Mouse (Mus musculus) embryonic facial prominence, embryonic 13.5 days (tissue): ENCODE measurements around the gene Ap1g1. TPM values are rescaled to one million over a fixed set of nuclear protein-coding genes. Genes with fewer than 3 reads are reported as not detected.

Experiments
- ATAC-seq: fragments of 200-750 bp; cut with Nextera tagmentation; 2 replicates; pipeline ENCODE4 v1.8.0; 2017; ENCODE audit warnings: low read depth; ENCODE audit not compliant: insufficient number of reproducible peaks, insufficient read depth, low FRiP score, low TSS enrichment
- H3K27ac ChIP-seq: fragments of 300-500 bp; sonication (generic); 2 replicates; pipeline ENCODE4 v1.5.1; 2015; ENCODE audit warnings: moderate library complexity, mild to moderate bottlenecking, inconsistent platforms
- H3K27me3 ChIP-seq: fragments of 300-500 bp; sonication (generic); 2 replicates; pipeline ENCODE4 v1.6.1; 2015; ENCODE audit warnings: mild to moderate bottlenecking, inconsistent platforms
- H3K36me3 ChIP-seq: fragments of 300-500 bp; sonication (generic); 2 replicates; pipeline ENCODE4 v1.6.1; 2015; ENCODE audit warnings: mild to moderate bottlenecking, inconsistent platforms
- H3K4me1 ChIP-seq: fragments of 300-500 bp; sonication (generic); 2 replicates; pipeline ENCODE4 v1.6.1; 2015; ENCODE audit warnings: inconsistent platforms
- H3K4me2 ChIP-seq: fragments of 300-500 bp; sonication (generic); 2 replicates; pipeline ENCODE4 v1.6.1; 2015; ENCODE audit warnings: moderate library complexity, mild to moderate bottlenecking, inconsistent platforms
- H3K4me3 ChIP-seq: fragments of 300-500 bp; sonication (generic); 2 replicates; pipeline ENCODE4 v1.5.1; 2015; ENCODE audit warnings: mild to moderate bottlenecking, inconsistent platforms
- H3K9ac ChIP-seq: fragments of 300-500 bp; sonication (generic); 2 replicates; pipeline ENCODE4 v1.6.1; 2015; ENCODE audit warnings: mild to moderate bottlenecking, inconsistent platforms
- H3K9me3 ChIP-seq: fragments of 300-500 bp; sonication (generic); 2 replicates; pipeline ENCODE4 v1.6.1; 2016; ENCODE audit warnings: inconsistent platforms
- WGBS: fragments of 180-500 bp; shearing (Covaris S2); methylation state at CpG from one replicate; pipeline ENCODE4 v1.1.7; 2015; ENCODE audit warnings: mixed read lengths; 5-methylcytosine and 5-hydroxymethylcytosine counted together
- polyA plus RNA-seq: library from polyadenylated mRNA; unstranded; fragments of >200 nt; fragmentation: Nextera tagmentation; extraction: Ambion mirVana; gene quantifications from 2 replicates; pipeline ENCODE4 v1.2.1, GENCODE M21; 2015

Ap1g1 gene
- polyA plus RNA-seq, 1 experiment from 2014 or later: 43.0 TPM

DNA sequence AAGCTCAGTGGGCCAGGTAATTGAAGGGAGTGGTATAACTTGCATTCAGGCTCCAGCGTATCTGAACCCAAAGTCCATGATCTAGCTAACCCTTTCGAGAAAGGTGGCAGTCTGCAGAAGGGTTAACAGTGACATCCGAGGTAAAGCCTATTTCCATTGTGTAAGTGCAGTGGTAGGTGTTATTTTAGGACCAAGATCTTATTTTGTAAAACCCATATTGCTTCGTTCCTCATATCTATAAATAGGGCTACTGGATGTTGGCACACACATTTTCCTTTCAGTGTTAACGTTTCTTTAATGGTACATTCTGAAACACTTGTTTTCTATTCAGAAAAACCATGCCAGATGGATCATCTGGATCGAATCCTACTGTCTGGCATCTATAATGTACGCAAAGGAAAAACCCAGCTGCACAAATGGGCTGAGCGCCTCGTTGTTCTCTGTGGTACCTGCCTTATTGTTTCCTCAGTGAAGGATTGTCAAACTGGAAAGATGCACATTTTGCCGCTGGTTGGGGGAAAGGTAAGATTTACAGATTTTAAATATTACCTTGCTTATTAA, 125.6 kb downstream of the Ap1g1 start:
- WGBS: 57% methylated on average over 10 of the region's 10 CpGs
- H3K27ac ChIP-seq: no peak overlapping the region
- H3K4me3 ChIP-seq: no peak overlapping the region
- no peaks in the 10 kb centered on the region for H3K4me1 ChIP-seq
- peaks cover 37% of the 10 kb centered on the region for H3K36me3 ChIP-seq
- H3K4me2 ChIP-seq: no peak overlapping the region
- no peak overlapping the region for H3K9ac ChIP-seq
- H3K9me3 ChIP-seq: no peaks in the 10 kb centered on the region
- no peak for ATAC-seq
- no peaks in the 10 kb centered on the region for H3K27me3 ChIP-seq

DNA sequence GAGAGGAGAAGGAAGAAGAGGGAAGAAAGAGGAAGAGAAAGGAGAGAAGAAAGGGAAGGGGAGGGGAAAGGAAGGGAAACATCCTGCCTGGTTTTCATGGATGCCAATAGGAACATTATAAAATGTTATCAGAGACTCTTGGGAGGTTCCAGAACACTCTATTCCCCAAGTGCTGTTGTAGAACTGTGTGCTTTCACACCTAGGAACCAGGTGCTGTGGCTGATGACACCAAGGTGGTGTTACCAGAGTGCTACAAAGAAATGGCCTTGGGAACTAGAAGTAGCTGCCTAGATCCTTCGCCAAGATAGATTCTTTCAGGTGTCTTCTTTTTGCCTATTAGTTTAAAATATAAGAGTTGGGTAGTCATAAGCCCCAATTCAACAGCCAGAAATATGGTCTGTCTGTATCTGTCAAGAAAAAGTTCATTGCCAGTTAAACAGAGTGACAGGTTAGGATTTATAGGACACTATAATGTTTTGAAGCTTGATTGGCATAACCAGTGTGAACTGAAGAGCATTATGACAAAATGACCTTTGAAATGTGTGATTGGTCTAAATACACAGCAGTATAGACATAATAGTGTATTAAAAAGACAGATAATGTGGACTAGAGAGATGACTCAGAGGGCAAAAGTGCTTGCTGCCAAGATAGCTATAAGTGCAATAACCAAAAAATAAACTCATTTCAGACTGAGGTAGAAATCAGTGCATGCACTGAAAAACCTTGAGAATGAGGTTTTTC, 126.7 kb downstream of the Ap1g1 start:
- no peaks in the 10 kb centered on the region for H3K4me1 ChIP-seq
- H3K4me3 ChIP-seq: no peak overlapping the region
- peaks cover 45% of the 10 kb centered on the region for H3K36me3 ChIP-seq
- no peaks in the 10 kb centered on the region for H3K27me3 ChIP-seq
- no peak overlapping the region for H3K9ac ChIP-seq
- no peak overlapping the region for H3K27ac ChIP-seq
- ATAC-seq: no peak
- no peaks in the 10 kb centered on the region for H3K9me3 ChIP-seq
- H3K4me2 ChIP-seq: no peak overlapping the region
- WGBS: 92% methylated on average over 1 of the region's 1 CpGs

DNA sequence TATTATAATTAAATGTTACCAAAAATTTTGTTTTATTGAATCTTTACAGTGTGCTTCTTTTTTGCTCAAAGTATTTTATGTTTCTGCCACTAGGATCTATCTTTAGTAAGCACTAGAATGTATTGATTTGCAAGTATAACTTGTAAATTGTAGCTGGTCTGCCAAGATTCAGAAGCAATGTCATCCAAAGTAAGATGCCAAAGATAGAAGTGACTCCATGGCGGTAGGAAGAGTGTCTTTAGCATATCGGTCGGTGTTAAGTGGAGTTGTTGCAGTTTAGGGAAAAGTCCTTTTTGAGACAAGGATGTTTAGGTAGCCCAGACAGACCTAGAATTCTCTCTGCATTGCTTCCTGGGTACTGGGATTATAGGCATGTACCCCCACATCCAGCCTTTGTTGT, 128.6 kb downstream of the Ap1g1 start:
- WGBS: 92% methylated on average over 3 of the region's 3 CpGs
- H3K9ac ChIP-seq: no peak overlapping the region
- no peak for ATAC-seq

DNA sequence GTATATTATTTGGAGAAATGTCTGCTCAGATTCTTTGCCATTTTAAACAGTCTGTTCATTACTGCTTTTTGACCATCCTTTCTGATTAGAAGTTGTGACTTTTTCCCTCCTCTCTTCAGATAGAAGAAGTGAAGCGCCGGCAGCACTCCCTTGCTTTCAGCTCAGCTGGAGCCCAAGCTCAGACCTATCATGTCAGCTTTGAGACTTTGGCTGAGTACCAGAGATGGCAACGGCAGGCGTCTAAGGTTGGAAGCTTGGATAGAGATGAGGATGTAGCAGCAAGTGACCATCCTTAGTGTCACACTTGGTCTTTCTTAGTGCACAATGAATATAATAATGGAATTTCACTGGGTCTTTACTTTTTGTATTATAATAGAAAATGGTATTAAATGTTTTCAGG, 129.0 kb downstream of the Ap1g1 start:
- WGBS: 93% methylated on average over 4 of the region's 4 CpGs
- H3K4me3 ChIP-seq: no peak overlapping the region
- H3K27ac ChIP-seq: no peak overlapping the region
- H3K4me2 ChIP-seq: no peak overlapping the region
- H3K9me3 ChIP-seq: no peaks in the 10 kb centered on the region
- ATAC-seq: no peak
- H3K9ac ChIP-seq: no peak overlapping the region
- H3K27me3 ChIP-seq: no peaks in the 10 kb centered on the region
- peaks cover 55% of the 10 kb centered on the region for H3K36me3 ChIP-seq
- no peaks in the 10 kb centered on the region for H3K4me1 ChIP-seq

More for the DNA sequence above, 128.6 kb downstream of the Ap1g1 start:
- Histone ChIP-seq H3K27me3 (no peaks in the 10 kb centered on the region), H3K9me3 (no peaks in the 10 kb centered on the region), H3K4me2 (no peak overlapping the region), H3K36me3 (peaks cover 51% of the 10 kb centered on the region), H3K4me3 (no peak overlapping the region), H3K4me1 (no peaks in the 10 kb centered on the region), H3K27ac (no peak overlapping the region)

Other genes starting within 250 kb of the Ap1g1 start
- gene Dhx38, start 212.7 kb upstream of the Ap1g1 start, polyA plus RNA-seq: 25.3 and 26.5 TPM in 2 replicates
- 25.8 and 26.5 TPM in 2 replicates for gene Txnl4b, start 212.7 kb upstream of the Ap1g1 start, polyA plus RNA-seq
- gene Hp, start 199.4 kb upstream of the Ap1g1 start, polyA plus RNA-seq: 0.41 and 2.5 TPM in 2 replicates
- gene Dhodh, start 169.9 kb upstream of the Ap1g1 start, polyA plus RNA-seq: 43.9 and 45.3 TPM in 2 replicates
- gene Pkd1l3, start 164.0 kb upstream of the Ap1g1 start, polyA plus RNA-seq: 0.30 TPM in 1 of 2 replicates, not detected in the other
- 169 and 179 TPM in 2 replicates for gene Ist1, start 85.3 kb upstream of the Ap1g1 start, polyA plus RNA-seq
- gene Zfp821, start 73.0 kb upstream of the Ap1g1 start, polyA plus RNA-seq: 43.7 and 46.7 TPM in 2 replicates
- 7.6 and 7.9 TPM in 2 replicates for gene Atxn1l, start 40.8 kb upstream of the Ap1g1 start, polyA plus RNA-seq
- gene Phlpp2, start 90.0 kb downstream of the Ap1g1 start, polyA plus RNA-seq: 3.9 and 4.0 TPM in 2 replicates
- gene Marveld3, start 183.6 kb downstream of the Ap1g1 start, polyA plus RNA-seq: 2.9 and 4.1 TPM in 2 replicates
- not detected in 2 replicates for gene Tat, start 211.9 kb downstream of the Ap1g1 start, polyA plus RNA-seq